Mouse (Mus musculus) layer of hippocampus, adult 11-12 months (tissue): ENCODE measurements at regions not wholly inside any gene's neighbourhood (a gene's known extent, or its start where the extent isn't known, plus 50 kb on each side); places are given as distances from the start of the nearest gene placed in this dataset.

Experiments
- DNase-seq: peaks from one replicate; pipeline ENCODE4 v3.0.0; 2022; ENCODE audit warnings: low spot score

- no peak for DNase-seq
These were observed 64.9 kb upstream of the Kcnj16 start for GRCm38 (mm10) chr11:110902918-110903317.
